In the genomic region with DNA sequence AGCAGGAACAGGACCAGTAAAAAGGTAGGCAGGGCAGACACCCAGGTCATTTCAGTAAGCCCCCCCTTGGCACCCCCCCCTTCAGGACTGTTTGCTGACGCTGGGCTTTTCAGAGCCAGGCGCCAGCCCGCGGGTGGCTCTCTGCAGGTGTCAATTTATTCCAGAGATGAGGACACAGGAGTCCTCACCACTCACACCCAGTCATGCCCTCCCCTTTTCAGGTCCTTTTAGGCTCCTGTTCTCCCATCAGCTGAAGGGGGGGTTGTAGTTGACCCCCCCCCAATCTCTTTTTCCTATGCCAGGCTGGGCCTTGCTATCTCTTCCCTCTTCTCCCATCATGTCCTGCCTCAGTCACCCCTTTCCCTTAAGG, we compare ENCODE assay signal across 9 mouse cellular contexts. TPM values are rescaled to one million over a fixed set of nuclear protein-coding genes. Genes with fewer than 3 reads are reported as not detected.
DNase-seq lines count a peak whose midpoint lies in the region; ATAC-seq and TF ChIP-seq lines count a peak whose summit lies in the region.
"Had no signal": no experiment of that assay in that cellular context is flagged by ENCODE, and none has a peak within 500 bp of the region (broad histone marks: within the 10 kb centered on the region; RNA-seq: fewer than 3 reads in every experiment).

No protein-coding gene starts in this region.

- no peak for TF ChIP-seq EP300 in stomach, postnatal 0 days (optimal IDR thresholded peaks at IDR 0.05)

- peaks cover 21% of the 10 kb centered on the region for H3K36me3 ChIP-seq in lung, embryonic 14.5 days (ENCODE audit: insufficient read depth)
- H3K36me3 ChIP-seq in forebrain, embryonic 15.5 days = peaks cover 19% of the 10 kb centered on the region
- H3K36me3 ChIP-seq in limb, embryonic 13.5 days = peaks cover 27% of the 10 kb centered on the region
- 0 out of 2 replicates have a peak, but pooled peaks cover 2% of the 10 kb centered on the region for H3K36me3 ChIP-seq in stomach, postnatal 0 days (ENCODE audit: control insufficient read depth, insufficient read depth, low read length)

- TF ChIP-seq CTCF in lung, embryonic 14.5 days (IDR thresholded peaks at IDR 0.05; ENCODE audit: low read depth) = no peak
- TF ChIP-seq CTCF in stomach, postnatal 0 days (IDR thresholded peaks at IDR 0.05; ENCODE audit: low read depth) = no peak

- H3K4me1 ChIP-seq in lung, embryonic 14.5 days (ENCODE audit: insufficient read depth) = peaks cover 19% of the 10 kb centered on the region; the same call in 1 of the 2 replicates
- peaks cover 52% of the 10 kb centered on the region for H3K4me1 ChIP-seq in forebrain, embryonic 15.5 days
- peaks cover 43% of the 10 kb centered on the region for H3K4me1 ChIP-seq in limb, embryonic 13.5 days
- peaks cover 5% of the 10 kb centered on the region for H3K4me1 ChIP-seq in stomach, postnatal 0 days (replicated peaks; ENCODE audit: control insufficient read depth, insufficient read depth)

- no peak for DNase-seq in lung, embryonic 14.5 days
- no peak for DNase-seq in lung, postnatal 25 days (ENCODE audit: low spot score)
- DNase-seq in stomach, postnatal 0 days (ENCODE audit: low spot score) = no peak
- no peak for DNase-seq in layer of hippocampus, adult 9-10 months (ENCODE audit: low spot score)
- DNase-seq in testis, postnatal 10 days (ENCODE audit: low spot score) = no peak
- DNase-seq: thymus, adult 2 months had no signal

- no peak overlapping the region for H3K27ac ChIP-seq in lung, embryonic 14.5 days (ENCODE audit: low read depth)
- peak overlapping the region; percentile 98 for H3K27ac ChIP-seq in forebrain, embryonic 15.5 days (replicated peaks)
- H3K27ac ChIP-seq in limb, embryonic 13.5 days = no peak overlapping the region
- H3K27ac ChIP-seq in stomach, postnatal 0 days (replicated peaks) = no peak overlapping the region

- H3K9me3 ChIP-seq in lung, embryonic 14.5 days (ENCODE audit: low read depth, low read length) = no peaks in the 10 kb centered on the region
- H3K9me3 ChIP-seq in forebrain, embryonic 15.5 days = no peaks in the 10 kb centered on the region
- no peaks in the 10 kb centered on the region for H3K9me3 ChIP-seq in limb, embryonic 13.5 days
- H3K9me3 ChIP-seq in stomach, postnatal 0 days (ENCODE audit: control insufficient read depth, low read length) = no peaks in the 10 kb centered on the region

- ATAC-seq in lung, embryonic 14.5 days (ENCODE audit: insufficient read depth) = no peak
- no peak for ATAC-seq in forebrain, embryonic 15.5 days (replicated peaks)
- ATAC-seq in limb, embryonic 13.5 days (ENCODE audit: low FRiP score, low read depth) = no peak
- ATAC-seq in stomach, postnatal 0 days (ENCODE audit: low FRiP score, low TSS enrichment) = no peak

- 8% methylated on average over 3 of the region's 4 CpGs for WGBS in lung, embryonic 14.5 days
- WGBS in forebrain, embryonic 15.5 days = 3% methylated on average over 4 of the region's 4 CpGs
- whole genome bisulfite sequencing in limb, embryonic 13.5 days = 11% methylated on average over 4 of the region's 4 CpGs
- 20% methylated on average over 4 of the region's 4 CpGs for WGBS in stomach, postnatal 0 days

- H3K4me3 ChIP-seq in lung, embryonic 14.5 days (ENCODE audit: low read depth, low read length) = peak overlapping the region; percentile 73
- H3K4me3 ChIP-seq in forebrain, embryonic 15.5 days = peak overlapping the region; percentile 95
- peak overlapping the region; percentile 81 for H3K4me3 ChIP-seq in limb, embryonic 13.5 days
- no peak overlapping the region for H3K4me3 ChIP-seq in stomach, postnatal 0 days (ENCODE audit: low read depth, low read length)

- H3K4me2 ChIP-seq in lung, embryonic 14.5 days = peak overlapping the region; percentile 75
- H3K4me2 ChIP-seq in forebrain, embryonic 15.5 days (replicated peaks) = peak overlapping the region; percentile 96
- peak overlapping the region; percentile 93 for H3K4me2 ChIP-seq in limb, embryonic 13.5 days (replicated peaks)
- peak overlapping the region; percentile 77 for H3K4me2 ChIP-seq in stomach, postnatal 0 days (replicated peaks; ENCODE audit: low read depth)

- peaks cover 14% of the 10 kb centered on the region; the same call in 1 of the 2 replicates for H3K27me3 ChIP-seq in lung, embryonic 14.5 days (ENCODE audit: insufficient read depth, low read length)
- no peaks in the 10 kb centered on the region for H3K27me3 ChIP-seq in forebrain, embryonic 15.5 days
- H3K27me3 ChIP-seq in limb, embryonic 13.5 days = peaks cover 25% of the 10 kb centered on the region; the same call in 1 of the 2 replicates
- H3K27me3 ChIP-seq in stomach, postnatal 0 days (ENCODE audit: control insufficient read depth, insufficient read depth, low read length) = no peaks in the 10 kb centered on the region

- H3K9ac ChIP-seq in lung, embryonic 14.5 days = peak overlapping the region; percentile 20; the same call in 1 of the 2 replicates
- H3K9ac ChIP-seq in forebrain, embryonic 15.5 days (replicated peaks) = peak overlapping the region; percentile 94
- H3K9ac ChIP-seq in limb, embryonic 13.5 days = peak overlapping the region; percentile 91
- no peak overlapping the region for H3K9ac ChIP-seq in stomach, postnatal 0 days (ENCODE audit: low read length)

RNA-seq across cellular contexts. Expression of a gene that starts 1.6 kb away (rescaled TPM):
- polyA plus RNA-seq in lung, embryonic 14.5 days (2014; fragmentation: Nextera tagmentation; extraction: Ambion mirVana) = 6.6 and 7.8 TPM in 2 replicates
- 20.9 and 21.3 TPM in 2 replicates for polyA plus RNA-seq in forebrain, embryonic 15.5 days (2015; fragmentation: Nextera tagmentation; extraction: Ambion mirVana)
- polyA plus RNA-seq in limb, embryonic 13.5 days (2015; fragmentation: Nextera tagmentation; extraction: Ambion mirVana) = 11.5 and 11.8 TPM in 2 replicates
- 2.5 and 2.7 TPM in 2 replicates for polyA plus RNA-seq in stomach, postnatal 0 days (2015; fragmentation: Nextera tagmentation; extraction: Ambion mirVana)

RNA-seq across cellular contexts. Expression of a gene that starts 2.4 kb away (rescaled TPM):
- polyA plus RNA-seq in lung, embryonic 14.5 days (2014; fragmentation: Nextera tagmentation; extraction: Ambion mirVana) = 443 and 457 TPM in 2 replicates
- 333 and 335 TPM in 2 replicates for polyA plus RNA-seq in forebrain, embryonic 15.5 days (2015; fragmentation: Nextera tagmentation; extraction: Ambion mirVana)
- polyA plus RNA-seq in limb, embryonic 13.5 days (2015; fragmentation: Nextera tagmentation; extraction: Ambion mirVana) = 368 and 376 TPM in 2 replicates
- polyA plus RNA-seq in stomach, postnatal 0 days (2015; fragmentation: Nextera tagmentation; extraction: Ambion mirVana) = 329 and 366 TPM in 2 replicates

RNA-seq across cellular contexts. Expression of a gene that starts 10.2 kb away (rescaled TPM):
- polyA plus RNA-seq in lung, embryonic 14.5 days (2014; fragmentation: Nextera tagmentation; extraction: Ambion mirVana) = 115 and 118 TPM in 2 replicates
- 51.0 and 51.2 TPM in 2 replicates for polyA plus RNA-seq in forebrain, embryonic 15.5 days (2015; fragmentation: Nextera tagmentation; extraction: Ambion mirVana)
- 135 and 140 TPM in 2 replicates for polyA plus RNA-seq in limb, embryonic 13.5 days (2015; fragmentation: Nextera tagmentation; extraction: Ambion mirVana)
- polyA plus RNA-seq in stomach, postnatal 0 days (2015; fragmentation: Nextera tagmentation; extraction: Ambion mirVana) = 54.4 and 58.4 TPM in 2 replicates

RNA-seq across cellular contexts. Expression of a gene that starts 14.0 kb away (rescaled TPM):
- not detected in 2 replicates for polyA plus RNA-seq in lung, embryonic 14.5 days (2014; fragmentation: Nextera tagmentation; extraction: Ambion mirVana)
- 0.33 and 0.36 TPM in 2 replicates for polyA plus RNA-seq in forebrain, embryonic 15.5 days (2015; fragmentation: Nextera tagmentation; extraction: Ambion mirVana)
- polyA plus RNA-seq in limb, embryonic 13.5 days (2015; fragmentation: Nextera tagmentation; extraction: Ambion mirVana) = 0.18 and 0.24 TPM in 2 replicates
- not detected in 2 replicates for polyA plus RNA-seq in stomach, postnatal 0 days (2015; fragmentation: Nextera tagmentation; extraction: Ambion mirVana)

RNA-seq across cellular contexts. Expression of a gene that starts 17.7 kb away (rescaled TPM):
- not detected in 2 replicates for polyA plus RNA-seq in lung, embryonic 14.5 days (2014; fragmentation: Nextera tagmentation; extraction: Ambion mirVana)
- polyA plus RNA-seq in forebrain, embryonic 15.5 days (2015; fragmentation: Nextera tagmentation; extraction: Ambion mirVana) = not detected in 2 replicates
- not detected in 2 replicates for polyA plus RNA-seq in limb, embryonic 13.5 days (2015; fragmentation: Nextera tagmentation; extraction: Ambion mirVana)
- not detected in 2 replicates for polyA plus RNA-seq in stomach, postnatal 0 days (2015; fragmentation: Nextera tagmentation; extraction: Ambion mirVana)
- polyA plus RNA-seq: large intestine, adult 2 months had no signal
